Mouse (Mus musculus) ES-Bruce4 (cell line): ENCODE measurements around the gene Fank1.

Experiments used
- CTCF ChIP-seq: IDR thresholded peaks from one replicate; pipeline ENCODE4 v1.8.1; 2011; ENCODE audit warnings: low read depth, low read length
- EP300 ChIP-seq: IDR thresholded peaks from 2 replicates; pipeline ENCODE4 v1.6.1; 2011; ENCODE audit warnings: low read depth, low read length; ENCODE audit not compliant: insufficient read depth

DNA sequence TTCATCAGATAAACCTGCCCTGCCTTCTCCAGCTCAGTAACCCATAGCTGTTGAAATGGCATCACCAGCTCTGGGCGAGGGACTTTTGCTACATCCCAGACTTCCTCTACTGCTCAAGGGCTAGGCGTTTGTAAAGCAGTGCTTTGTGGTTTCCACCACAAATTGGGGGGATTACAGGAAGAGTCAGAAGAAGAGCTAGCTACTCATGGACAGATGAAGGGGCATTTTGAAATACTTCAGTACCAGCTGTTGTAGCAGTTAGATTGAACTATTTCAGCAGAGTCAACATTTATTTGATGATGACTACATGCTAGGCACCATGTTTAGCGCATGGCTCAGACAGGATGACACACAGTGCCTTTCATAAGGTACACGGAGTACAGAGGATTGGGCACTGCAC lies 93.6 kb downstream of the Fank1 start:
- no peak for TF ChIP-seq CTCF
- no peak for TF ChIP-seq EP300
